Mouse (Mus musculus): ENCODE measurements around the gene Gnai2. TPM values are rescaled to one million over a fixed set of nuclear protein-coding genes. Genes with fewer than 3 reads are reported as not detected.

Gene Gnai2
- polyA plus RNA-seq, 1 experiment from 2014 or later: 434 TPM

- Histone ChIP-seq H3K4me1 (ENCODE audit: control insufficient read depth, insufficient read depth, low read length) (peaks cover 73% of the 10 kb centered on the region), H3K9ac (ENCODE audit: low read length) (peak overlapping the region; percentile 65), H3K27ac (ENCODE audit: low read depth, low read length) (peak overlapping the region; percentile 98), H3K27me3 (ENCODE audit: control insufficient read depth, insufficient read depth, low read length) (no peaks in the 10 kb centered on the region), H3K9me3 (ENCODE audit: control insufficient read depth, low read length) (no peaks in the 10 kb centered on the region), H3K36me3 (ENCODE audit: control insufficient read depth, insufficient read depth, low read length) (no peaks in the 10 kb centered on the region; the same call in 1 of the 2 replicates), H3K4me2 (ENCODE audit: low read depth) (peak overlapping the region; percentile 54), H3K4me3 (ENCODE audit: low read depth, low read length) (peak overlapping the region; percentile 20)
- DNase-seq (ENCODE audit: low spot score): peak; percentile 71
- 6% methylated on average over 14 of the region's 14 CpGs for WGBS
- ATAC-seq (ENCODE audit: insufficient read depth, low FRiP score, low TSS enrichment): peak; percentile 24; the same call in 1 of the 2 replicates
Measured at GRCm38 (mm10) chr9:107629901-107630425, 5.2 kb downstream of the Gnai2 start.

DNA sequence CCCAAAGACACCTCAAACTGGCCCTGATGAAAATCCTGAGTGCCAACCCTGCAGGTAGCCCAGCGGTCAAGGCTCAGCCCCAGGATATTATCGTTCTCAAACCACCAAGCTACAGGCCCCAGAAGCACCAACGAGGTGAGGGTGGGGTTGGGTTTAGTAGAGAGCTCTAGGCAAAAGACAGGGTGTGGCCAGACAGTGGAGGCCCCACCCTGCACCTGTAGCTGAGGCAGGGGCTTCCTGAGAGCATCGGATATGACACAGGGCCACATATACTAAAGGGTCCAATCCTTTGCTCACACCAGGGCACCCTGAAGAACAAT is 5.8 kb downstream of the Gnai2 start:
- ATAC-seq (ENCODE audit: insufficient read depth, low FRiP score, low TSS enrichment) (no peak), DNase-seq (ENCODE audit: low spot score) (no peak)
- Histone ChIP-seq H3K4me1 (ENCODE audit: control insufficient read depth, insufficient read depth, low read length) (peaks cover 73% of the 10 kb centered on the region), H3K9me3 (ENCODE audit: control insufficient read depth, low read length) (no peaks in the 10 kb centered on the region), H3K36me3 (ENCODE audit: control insufficient read depth, insufficient read depth, low read length) (no peaks in the 10 kb centered on the region; the same call in 1 of the 2 replicates), H3K4me3 (ENCODE audit: low read depth, low read length) (no peak overlapping the region), H3K27me3 (ENCODE audit: control insufficient read depth, insufficient read depth, low read length) (no peaks in the 10 kb centered on the region), H3K4me2 (ENCODE audit: low read depth) (peak overlapping the region; percentile 54), H3K27ac (ENCODE audit: low read depth, low read length) (peak overlapping the region; percentile 98), H3K9ac (ENCODE audit: low read length) (peak overlapping the region; percentile 65)
- 33% methylated on average over 4 of the region's 4 CpGs for WGBS

DNA sequence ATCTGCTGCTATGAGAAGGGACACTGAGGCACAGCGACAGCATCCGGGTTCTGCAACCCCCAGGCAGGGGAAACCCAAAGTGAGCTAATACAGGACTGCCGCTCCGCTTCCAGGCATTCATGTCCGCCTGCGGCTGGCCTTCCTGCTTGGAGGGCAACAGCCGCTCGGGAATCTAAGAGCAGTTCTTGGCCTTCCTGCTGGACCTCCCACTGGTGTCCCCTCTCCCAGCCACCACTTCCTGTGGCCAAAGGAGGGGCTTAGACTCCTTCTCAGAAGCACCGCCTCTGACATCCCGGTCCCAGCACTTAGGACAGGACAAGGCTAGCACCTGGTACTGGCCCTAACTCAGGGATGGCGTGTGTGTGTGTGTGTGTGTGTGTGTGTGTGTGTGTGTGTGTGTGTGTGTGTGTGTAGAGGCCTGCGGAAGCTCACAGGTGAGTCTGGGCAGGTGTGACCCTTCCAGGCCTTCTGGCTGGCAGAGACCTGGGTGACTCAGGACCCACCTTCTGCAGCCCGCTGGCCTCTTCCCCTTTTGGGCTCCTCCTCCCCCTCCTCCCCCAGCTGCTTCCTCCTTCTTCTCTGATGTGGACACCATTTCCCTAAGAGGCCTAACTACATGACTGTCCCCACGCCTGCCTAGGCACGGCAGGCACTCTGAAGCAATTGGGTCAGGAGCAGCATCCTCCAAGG is 6.3 kb downstream of the Gnai2 start:
- H3K4me3 ChIP-seq (ENCODE audit: low read depth, low read length): no peak overlapping the region
- peak overlapping the region; percentile 65 for H3K9ac ChIP-seq (ENCODE audit: low read length)
- no peak for ATAC-seq (ENCODE audit: insufficient read depth, low FRiP score, low TSS enrichment)
- no peaks in the 10 kb centered on the region; the same call in 1 of the 2 replicates for H3K36me3 ChIP-seq (ENCODE audit: control insufficient read depth, insufficient read depth, low read length)
- H3K27ac ChIP-seq (ENCODE audit: low read depth, low read length): peak overlapping the region; percentile 98
- H3K4me1 ChIP-seq (ENCODE audit: control insufficient read depth, insufficient read depth, low read length): peaks cover 73% of the 10 kb centered on the region
- H3K9me3 ChIP-seq (ENCODE audit: control insufficient read depth, low read length): no peaks in the 10 kb centered on the region
- WGBS: 37% methylated on average over 14 of the region's 15 CpGs
- peak overlapping the region; percentile 54 for H3K4me2 ChIP-seq (ENCODE audit: low read depth)
- no peaks in the 10 kb centered on the region for H3K27me3 ChIP-seq (ENCODE audit: control insufficient read depth, insufficient read depth, low read length)
- no peak for DNase-seq (ENCODE audit: low spot score)

GRCm38 (mm10) chr9:107627387-107628255 is 7.5 kb downstream of the Gnai2 start:
- Histone ChIP-seq H3K4me1 (ENCODE audit: control insufficient read depth, insufficient read depth, low read length) (peaks cover 66% of the 10 kb centered on the region), H3K4me3 (ENCODE audit: low read depth, low read length) (no peak overlapping the region), H3K9ac (ENCODE audit: low read length) (peak overlapping the region; percentile 67), H3K27ac (ENCODE audit: low read depth, low read length) (peak overlapping the region; percentile 98), H3K9me3 (ENCODE audit: control insufficient read depth, low read length) (no peaks in the 10 kb centered on the region), H3K4me2 (ENCODE audit: low read depth) (peak overlapping the region; percentile 27), H3K27me3 (ENCODE audit: control insufficient read depth, insufficient read depth, low read length) (no peaks in the 10 kb centered on the region), H3K36me3 (ENCODE audit: control insufficient read depth, insufficient read depth, low read length) (no peaks in the 10 kb centered on the region; the same call in 1 of the 2 replicates)
- ATAC-seq (ENCODE audit: insufficient read depth, low FRiP score, low TSS enrichment) (no peak), DNase-seq (ENCODE audit: low spot score) (no peak)
- WGBS: 37% methylated on average over 20 of the region's 20 CpGs

GRCm38 (mm10) chr9:107626844-107627277 is 8.3 kb downstream of the Gnai2 start:
- H3K9me3 ChIP-seq (ENCODE audit: control insufficient read depth, low read length): no peaks in the 10 kb centered on the region
- DNase-seq (ENCODE audit: low spot score): peak; percentile 95
- peak; percentile 60 for ATAC-seq (ENCODE audit: insufficient read depth, low FRiP score, low TSS enrichment)
- H3K36me3 ChIP-seq (ENCODE audit: control insufficient read depth, insufficient read depth, low read length): peaks cover 4% of the 10 kb centered on the region
- peak overlapping the region; percentile 27 for H3K4me2 ChIP-seq (ENCODE audit: low read depth)
- H3K9ac ChIP-seq (ENCODE audit: low read length): peak overlapping the region; percentile 67
- no peaks in the 10 kb centered on the region for H3K27me3 ChIP-seq (ENCODE audit: control insufficient read depth, insufficient read depth, low read length)
- peak overlapping the region; percentile 98 for H3K27ac ChIP-seq (ENCODE audit: low read depth, low read length)
- WGBS: 4% methylated on average over 2 of the region's 2 CpGs
- H3K4me3 ChIP-seq (ENCODE audit: low read depth, low read length): no peak overlapping the region
- peaks cover 58% of the 10 kb centered on the region for H3K4me1 ChIP-seq (ENCODE audit: control insufficient read depth, insufficient read depth, low read length)

DNA sequence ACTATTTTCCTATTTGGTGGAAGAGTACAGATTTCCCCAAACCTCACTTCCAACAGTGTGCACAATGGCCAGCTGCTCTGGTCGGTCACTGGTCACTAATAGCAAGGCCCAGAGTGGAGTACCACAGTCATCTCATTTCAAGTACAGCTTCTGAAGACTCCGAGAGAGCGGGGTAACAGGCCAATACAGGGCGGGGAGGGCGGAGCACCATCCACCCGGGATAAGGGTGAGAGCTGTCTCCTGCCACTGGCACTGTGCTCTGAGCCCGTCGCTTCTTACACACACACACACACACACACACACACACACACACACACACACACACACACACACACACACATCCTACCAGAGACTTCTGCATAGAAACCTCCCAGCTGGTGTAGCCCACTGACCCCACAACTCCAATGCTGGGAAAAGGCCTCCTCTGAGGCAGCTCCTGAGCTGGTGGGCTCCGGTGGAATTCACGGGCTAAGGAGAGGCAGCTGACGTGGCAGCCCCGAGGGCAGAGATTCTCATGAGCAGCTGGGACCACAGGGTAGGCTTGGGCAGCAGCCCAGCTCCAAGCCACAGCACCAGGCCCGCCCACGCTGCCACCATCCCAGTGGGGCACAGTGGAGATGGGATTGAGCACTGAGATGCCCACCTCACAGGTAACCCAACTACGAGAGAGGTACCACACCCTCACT is 8.9 kb downstream of the Gnai2 start:
- peak overlapping the region; percentile 67 for H3K9ac ChIP-seq (ENCODE audit: low read length)
- peak overlapping the region; percentile 27 for H3K4me2 ChIP-seq (ENCODE audit: low read depth)
- peak overlapping the region; percentile 98 for H3K27ac ChIP-seq (ENCODE audit: low read depth, low read length)
- no peak for DNase-seq (ENCODE audit: low spot score)
- no peaks in the 10 kb centered on the region for H3K27me3 ChIP-seq (ENCODE audit: control insufficient read depth, insufficient read depth, low read length)
- peaks cover 53% of the 10 kb centered on the region for H3K4me1 ChIP-seq (ENCODE audit: control insufficient read depth, insufficient read depth, low read length)
- 41% methylated on average over 15 of the region's 15 CpGs for WGBS
- no peak overlapping the region for H3K4me3 ChIP-seq (ENCODE audit: low read depth, low read length)
- peak; percentile 29; the same call in 1 of the 2 replicates for ATAC-seq (ENCODE audit: insufficient read depth, low FRiP score, low TSS enrichment)
- H3K36me3 ChIP-seq (ENCODE audit: control insufficient read depth, insufficient read depth, low read length): peaks cover 4% of the 10 kb centered on the region
- H3K9me3 ChIP-seq (ENCODE audit: control insufficient read depth, low read length): no peaks in the 10 kb centered on the region

GRCm38 (mm10) chr9:107625351-107626128 is 9.6 kb downstream of the Gnai2 start:
- DNase-seq (ENCODE audit: low spot score) (no peak), ATAC-seq (ENCODE audit: insufficient read depth, low FRiP score, low TSS enrichment) (no peak)
- no peak overlapping the region for H3K4me2 ChIP-seq (ENCODE audit: low read depth)
- H3K4me1 ChIP-seq (ENCODE audit: control insufficient read depth, insufficient read depth, low read length): peaks cover 46% of the 10 kb centered on the region
- WGBS: 92% methylated on average over 12 of the region's 12 CpGs
- H3K36me3 ChIP-seq (ENCODE audit: control insufficient read depth, insufficient read depth, low read length): peaks cover 4% of the 10 kb centered on the region
- no peak overlapping the region for H3K9ac ChIP-seq (ENCODE audit: low read length)
- H3K4me3 ChIP-seq (ENCODE audit: low read depth, low read length): no peak overlapping the region
- no peaks in the 10 kb centered on the region for H3K9me3 ChIP-seq (ENCODE audit: control insufficient read depth, low read length)
- no peaks in the 10 kb centered on the region for H3K27me3 ChIP-seq (ENCODE audit: control insufficient read depth, insufficient read depth, low read length)
- peak overlapping the region; percentile 98; the same call in 1 of the 2 replicates for H3K27ac ChIP-seq (ENCODE audit: low read depth, low read length)

- H3K36me3 ChIP-seq (ENCODE audit: control insufficient read depth, insufficient read depth, low read length): peaks cover 4% of the 10 kb centered on the region
- ATAC-seq (ENCODE audit: insufficient read depth, low FRiP score, low TSS enrichment) (no peak), DNase-seq (ENCODE audit: low spot score) (no peak)
- 84% methylated on average over 3 of the region's 3 CpGs for WGBS
- H3K4me2 ChIP-seq (ENCODE audit: low read depth): no peak overlapping the region
- no peak overlapping the region for H3K9ac ChIP-seq (ENCODE audit: low read length)
- no peaks in the 10 kb centered on the region for H3K9me3 ChIP-seq (ENCODE audit: control insufficient read depth, low read length)
- no peak overlapping the region for H3K4me3 ChIP-seq (ENCODE audit: low read depth, low read length)
- H3K27me3 ChIP-seq (ENCODE audit: control insufficient read depth, insufficient read depth, low read length): no peaks in the 10 kb centered on the region
- peaks cover 40% of the 10 kb centered on the region for H3K4me1 ChIP-seq (ENCODE audit: control insufficient read depth, insufficient read depth, low read length)
- H3K27ac ChIP-seq (ENCODE audit: low read depth, low read length): no peak overlapping the region
Measured at GRCm38 (mm10) chr9:107624951-107625350, 10.2 kb downstream of the Gnai2 start.
